17 mouse cellular contexts compared by ENCODE assay signal in the genomic region with DNA sequence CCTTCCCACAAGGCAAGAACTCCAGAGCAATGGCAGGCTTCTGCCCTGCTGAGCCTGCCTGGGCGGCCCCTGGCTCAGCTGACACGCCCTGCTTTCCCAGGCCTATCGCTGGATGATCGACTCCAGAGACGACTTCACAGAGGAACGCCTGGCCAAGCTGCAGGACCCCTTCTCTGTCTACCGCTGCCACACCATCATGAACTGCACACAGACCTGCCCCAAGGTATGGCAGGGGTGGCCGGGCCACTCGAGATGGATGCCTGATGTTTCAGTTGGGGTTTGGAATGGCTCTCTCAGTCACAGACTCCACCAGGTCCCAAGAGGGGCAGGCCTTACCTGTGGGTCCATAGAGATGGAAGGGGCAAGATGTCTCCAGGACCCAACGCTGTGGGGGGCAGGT. TPM values are rescaled to one million over a fixed set of nuclear protein-coding genes. Genes with fewer than 3 reads are reported as not detected.
DNase-seq lines count a peak whose midpoint lies in the region; ATAC-seq and TF ChIP-seq lines count a peak whose summit lies in the region.
"Had no signal": no experiment of that assay in that cellular context is flagged by ENCODE, and none has a peak within 500 bp of the region (broad histone marks: within the 10 kb centered on the region; RNA-seq: fewer than 3 reads in every experiment).

No protein-coding gene starts in this region.

- no peaks in the 10 kb centered on the region for H3K27me3 ChIP-seq in intestine, embryonic 14.5 days (replicated peaks; ENCODE audit: control insufficient read depth, insufficient read depth, low read length)
- no peaks in the 10 kb centered on the region for H3K27me3 ChIP-seq in intestine, postnatal 0 days (replicated peaks; ENCODE audit: control insufficient read depth, insufficient read depth, low read length)
- H3K27me3 ChIP-seq in midbrain, embryonic 12.5 days = no peaks in the 10 kb centered on the region
- H3K27me3 ChIP-seq in midbrain, embryonic 15.5 days (replicated peaks) = no peaks in the 10 kb centered on the region
- H3K27me3 ChIP-seq in intestine, embryonic 15.5 days (replicated peaks) = no peaks in the 10 kb centered on the region
- no peaks in the 10 kb centered on the region for H3K27me3 ChIP-seq in stomach, embryonic 16.5 days (ENCODE audit: control insufficient read depth, insufficient read depth, low read length)
- H3K27me3 ChIP-seq: CH12.LX; forebrain, embryonic 15.5 days; heart, embryonic 12.5 days had no signal

- TF ChIP-seq CTCF in intestine, postnatal 0 days (IDR thresholded peaks at IDR 0.05; ENCODE audit: low read depth) = no peak

- no peaks in the 10 kb centered on the region for H3K9me3 ChIP-seq in intestine, embryonic 14.5 days (ENCODE audit: control insufficient read depth, low read length)
- no peaks in the 10 kb centered on the region for H3K9me3 ChIP-seq in intestine, postnatal 0 days (ENCODE audit: control insufficient read depth)
- H3K9me3 ChIP-seq in midbrain, embryonic 12.5 days = no peaks in the 10 kb centered on the region
- H3K9me3 ChIP-seq in midbrain, embryonic 15.5 days = no peaks in the 10 kb centered on the region
- no peaks in the 10 kb centered on the region for H3K9me3 ChIP-seq in intestine, embryonic 15.5 days
- 0 out of 2 replicates have a peak, but pooled peaks cover 3% of the 10 kb centered on the region for H3K9me3 ChIP-seq in stomach, embryonic 16.5 days (replicated peaks; ENCODE audit: control insufficient read depth, low read length)
- H3K9me3 ChIP-seq: forebrain, embryonic 15.5 days had no signal

- ATAC-seq in intestine, embryonic 14.5 days (replicated peaks; ENCODE audit: low FRiP score, low TSS enrichment, low read depth) = no peak
- no peak for ATAC-seq in intestine, postnatal 0 days
- no peak for ATAC-seq in midbrain, embryonic 12.5 days (ENCODE audit: low FRiP score, low read depth)
- no peak for ATAC-seq in midbrain, embryonic 15.5 days (replicated peaks)
- ATAC-seq in intestine, embryonic 15.5 days = peak; percentile 42; the same call in 1 of the 2 replicates
- 0 out of 2 replicates have a peak, but pooled peaks have one; percentile 23 for ATAC-seq in stomach, embryonic 16.5 days (ENCODE audit: insufficient read depth, low FRiP score)
- ATAC-seq: forebrain, embryonic 15.5 days had no signal

- H3K4me1 ChIP-seq in intestine, embryonic 14.5 days (replicated peaks; ENCODE audit: control insufficient read depth, insufficient read depth, low read length) = no peaks in the 10 kb centered on the region; the same call in 1 of the 2 replicates
- peaks cover 16% of the 10 kb centered on the region for H3K4me1 ChIP-seq in intestine, postnatal 0 days (replicated peaks; ENCODE audit: control insufficient read depth, insufficient read depth, low read length)
- no peaks in the 10 kb centered on the region for H3K4me1 ChIP-seq in midbrain, embryonic 12.5 days
- H3K4me1 ChIP-seq in midbrain, embryonic 15.5 days = no peaks in the 10 kb centered on the region
- peaks cover 19% of the 10 kb centered on the region for H3K4me1 ChIP-seq in intestine, embryonic 15.5 days (replicated peaks)
- H3K4me1 ChIP-seq in stomach, embryonic 16.5 days (ENCODE audit: control insufficient read depth, insufficient read depth, low read length) = 0 out of 2 replicates have a peak, but pooled peaks cover 4% of the 10 kb centered on the region
- H3K4me1 ChIP-seq: forebrain, embryonic 15.5 days; heart, embryonic 12.5 days had no signal

- peaks cover 72% of the 10 kb centered on the region for H3K36me3 ChIP-seq in intestine, embryonic 14.5 days (ENCODE audit: control insufficient read depth, insufficient read depth, low read length)
- peaks cover 59% of the 10 kb centered on the region for H3K36me3 ChIP-seq in intestine, postnatal 0 days (ENCODE audit: control insufficient read depth, insufficient read depth)
- H3K36me3 ChIP-seq in midbrain, embryonic 12.5 days = peaks cover 78% of the 10 kb centered on the region
- H3K36me3 ChIP-seq in midbrain, embryonic 15.5 days (replicated peaks) = peaks cover 51% of the 10 kb centered on the region
- H3K36me3 ChIP-seq in intestine, embryonic 15.5 days = peaks cover 33% of the 10 kb centered on the region
- peaks cover 31% of the 10 kb centered on the region; the same call in 1 of the 2 replicates for H3K36me3 ChIP-seq in stomach, embryonic 16.5 days (ENCODE audit: control insufficient read depth, insufficient read depth, low read length)

- 58% methylated on average over 10 of the region's 10 CpGs for WGBS in intestine, embryonic 14.5 days
- WGBS in intestine, postnatal 0 days = 59% methylated on average over 10 of the region's 10 CpGs
- WGBS in midbrain, embryonic 12.5 days = 93% methylated on average over 10 of the region's 10 CpGs
- 91% methylated on average over 10 of the region's 10 CpGs for WGBS in midbrain, embryonic 15.5 days
- WGBS in intestine, embryonic 15.5 days = 63% methylated on average over 10 of the region's 10 CpGs
- 74% methylated on average over 10 of the region's 10 CpGs for WGBS in stomach, embryonic 16.5 days

- no peak overlapping the region for H3K27ac ChIP-seq in intestine, embryonic 14.5 days (ENCODE audit: low read depth)
- no peak overlapping the region for H3K27ac ChIP-seq in intestine, postnatal 0 days (ENCODE audit: low read depth, low read length)
- no peak overlapping the region for H3K27ac ChIP-seq in midbrain, embryonic 12.5 days (replicated peaks)
- H3K27ac ChIP-seq in midbrain, embryonic 15.5 days = no peak overlapping the region
- peak overlapping the region; percentile 56; the same call in 1 of the 2 replicates for H3K27ac ChIP-seq in intestine, embryonic 15.5 days
- H3K27ac ChIP-seq in stomach, embryonic 16.5 days (ENCODE audit: low read length) = peak overlapping the region; percentile 79
- H3K27ac ChIP-seq: forebrain, embryonic 15.5 days; hindbrain, embryonic 10.5 days; hindbrain, embryonic 14.5 days had no signal

- H3K4me3 ChIP-seq in intestine, embryonic 14.5 days (ENCODE audit: low read depth, low read length) = no peak overlapping the region
- no peak overlapping the region for H3K4me3 ChIP-seq in intestine, postnatal 0 days (ENCODE audit: low read depth, low read length)
- H3K4me3 ChIP-seq in midbrain, embryonic 12.5 days = no peak overlapping the region
- H3K4me3 ChIP-seq in midbrain, embryonic 15.5 days = no peak overlapping the region
- no peak overlapping the region for H3K4me3 ChIP-seq in intestine, embryonic 15.5 days (replicated peaks)
- no peak overlapping the region for H3K4me3 ChIP-seq in stomach, embryonic 16.5 days (replicated peaks; ENCODE audit: low read length)
- H3K4me3 ChIP-seq: forebrain, embryonic 15.5 days; heart, embryonic 12.5 days; hindbrain, embryonic 10.5 days had no signal

- H3K4me2 ChIP-seq in intestine, embryonic 14.5 days (ENCODE audit: low read length) = no peak overlapping the region
- no peak overlapping the region for H3K4me2 ChIP-seq in intestine, postnatal 0 days (replicated peaks; ENCODE audit: low read depth)
- no peak overlapping the region for H3K4me2 ChIP-seq in midbrain, embryonic 12.5 days (replicated peaks)
- H3K4me2 ChIP-seq in midbrain, embryonic 15.5 days = no peak overlapping the region
- H3K4me2 ChIP-seq in intestine, embryonic 15.5 days (replicated peaks) = no peak overlapping the region
- H3K4me2 ChIP-seq in stomach, embryonic 16.5 days (ENCODE audit: low read depth, low read length) = 0 out of 2 replicates have a peak overlapping the region, but pooled peaks have one; percentile 10
- H3K4me2 ChIP-seq: forebrain, embryonic 15.5 days; heart, embryonic 12.5 days; hindbrain, embryonic 14.5 days had no signal

- peak; percentile 53 for DNase-seq in intestine, embryonic 14.5 days (ENCODE audit: low spot score)
- no peak for DNase-seq in right cerebral cortex, postnatal 25 days
- DNase-seq in left cerebral cortex, adult 9 months (ENCODE audit: low spot score in 2 of 2) = no peak
- DNase-seq: cerebellum, adult 2 months; cerebellum, postnatal 10 days; gastrocnemius, postnatal 36 days; heart, adult 18-20 months had no signal

- no peak overlapping the region for H3K9ac ChIP-seq in intestine, embryonic 14.5 days (ENCODE audit: low read length)
- no peak overlapping the region for H3K9ac ChIP-seq in intestine, postnatal 0 days (ENCODE audit: low read depth, low read length)
- H3K9ac ChIP-seq in midbrain, embryonic 12.5 days (replicated peaks) = 0 out of 2 replicates have a peak overlapping the region, but pooled peaks have one; percentile 1
- no peak overlapping the region for H3K9ac ChIP-seq in midbrain, embryonic 15.5 days
- no peak overlapping the region for H3K9ac ChIP-seq in intestine, embryonic 15.5 days
- peak overlapping the region; percentile 37 for H3K9ac ChIP-seq in stomach, embryonic 16.5 days (ENCODE audit: low read length)
- H3K9ac ChIP-seq: forebrain, embryonic 15.5 days; heart, embryonic 12.5 days; hindbrain, embryonic 14.5 days had no signal

RNA-seq across cellular contexts. Expression of gene Atp13a2, which starts 9.4 kb away (rescaled TPM):
- polyA plus RNA-seq in intestine, embryonic 14.5 days (2014; fragmentation: Nextera tagmentation; extraction: Ambion mirVana) = 33.3 and 40.0 TPM in 2 replicates
- polyA plus RNA-seq in intestine, postnatal 0 days (2015; fragmentation: Nextera tagmentation; extraction: Ambion mirVana) = 10.9 and 11.7 TPM in 2 replicates
- 93.4 and 97.2 TPM in 2 replicates for polyA plus RNA-seq in midbrain, embryonic 12.5 days (2016; fragmentation: Nextera tagmentation; extraction: Ambion mirVana)
- 189 and 193 TPM in 2 replicates for polyA plus RNA-seq in midbrain, embryonic 15.5 days (2015; fragmentation: Nextera tagmentation; extraction: Ambion mirVana)
- 29.8 and 35.7 TPM in 2 replicates for polyA plus RNA-seq in intestine, embryonic 15.5 days (2015; fragmentation: Nextera tagmentation; extraction: Ambion mirVana)
- 37.9 and 41.7 TPM in 2 replicates for polyA plus RNA-seq in stomach, embryonic 16.5 days (2015; fragmentation: Nextera tagmentation; extraction: Ambion mirVana)

RNA-seq across cellular contexts. Expression of gene Sdhb, which starts 16.3 kb away (rescaled TPM):
- 457 and 488 TPM in 2 replicates for polyA plus RNA-seq in intestine, embryonic 14.5 days (2014; fragmentation: Nextera tagmentation; extraction: Ambion mirVana)
- 588 and 627 TPM in 2 replicates for polyA plus RNA-seq in intestine, postnatal 0 days (2015; fragmentation: Nextera tagmentation; extraction: Ambion mirVana)
- 394 and 399 TPM in 2 replicates for polyA plus RNA-seq in midbrain, embryonic 12.5 days (2016; fragmentation: Nextera tagmentation; extraction: Ambion mirVana)
- 442 and 447 TPM in 2 replicates for polyA plus RNA-seq in midbrain, embryonic 15.5 days (2015; fragmentation: Nextera tagmentation; extraction: Ambion mirVana)
- 539 and 577 TPM in 2 replicates for polyA plus RNA-seq in intestine, embryonic 15.5 days (2015; fragmentation: Nextera tagmentation; extraction: Ambion mirVana)
- polyA plus RNA-seq in stomach, embryonic 16.5 days (2015; fragmentation: Nextera tagmentation; extraction: Ambion mirVana) = 399 and 401 TPM in 2 replicates

RNA-seq across cellular contexts. Expression of gene Mfap2, which starts 32.9 kb away (rescaled TPM):
- 489 and 509 TPM in 2 replicates for polyA plus RNA-seq in intestine, embryonic 14.5 days (2014; fragmentation: Nextera tagmentation; extraction: Ambion mirVana)
- 117 and 138 TPM in 2 replicates for polyA plus RNA-seq in intestine, postnatal 0 days (2015; fragmentation: Nextera tagmentation; extraction: Ambion mirVana)
- polyA plus RNA-seq in midbrain, embryonic 12.5 days (2016; fragmentation: Nextera tagmentation; extraction: Ambion mirVana) = 240 and 287 TPM in 2 replicates
- 153 and 181 TPM in 2 replicates for polyA plus RNA-seq in midbrain, embryonic 15.5 days (2015; fragmentation: Nextera tagmentation; extraction: Ambion mirVana)
- polyA plus RNA-seq in intestine, embryonic 15.5 days (2015; fragmentation: Nextera tagmentation; extraction: Ambion mirVana) = 329 and 347 TPM in 2 replicates
- polyA plus RNA-seq in stomach, embryonic 16.5 days (2015; fragmentation: Nextera tagmentation; extraction: Ambion mirVana) = 423 and 500 TPM in 2 replicates

Comparison
In these comparisons a context has a peak if more than half of its experiments do, and no peak if none do; other contexts are left out.
1. ATAC-seq: peak in intestine, embryonic 15.5 days (single experiment) and stomach, embryonic 16.5 days (single experiment); none in intestine, embryonic 14.5 days (single experiment), intestine, postnatal 0 days (single experiment), midbrain, embryonic 12.5 days (single experiment) and midbrain, embryonic 15.5 days (single experiment).
2. H3K27ac ChIP-seq: peak in intestine, embryonic 15.5 days (single experiment) and stomach, embryonic 16.5 days (single experiment); none in intestine, embryonic 14.5 days (single experiment), intestine, postnatal 0 days (single experiment), midbrain, embryonic 12.5 days (single experiment) and midbrain, embryonic 15.5 days (single experiment).
3. H3K9ac ChIP-seq: peak in midbrain, embryonic 12.5 days (single experiment) and stomach, embryonic 16.5 days (single experiment); none in intestine, embryonic 14.5 days (single experiment), intestine, postnatal 0 days (single experiment), midbrain, embryonic 15.5 days (single experiment) and intestine, embryonic 15.5 days (single experiment).